Mouse (Mus musculus): Measurements from ENCODE around the gene Hexb.

Hexb gene

GRCm38 (mm10) chr13:97224341-97224982 is 26.3 kb upstream of the Hexb start:
- DNase-seq (ENCODE audit: low spot score in 2 of 2) = no peak

GRCm38 (mm10) chr13:97223856-97224255 is 25.7 kb upstream of the Hexb start:
- DNase-seq (ENCODE audit: low spot score in 2 of 2) = no peak

GRCm38 (mm10) chr13:97220022-97220421 is 21.9 kb upstream of the Hexb start:
- DNase-seq (ENCODE audit: low spot score in 2 of 2) = no peak

- no peak for DNase-seq (ENCODE audit: low spot score in 2 of 2)
Measured at GRCm38 (mm10) chr13:97216196-97216595, 18.0 kb upstream of the Hexb start.

- DNase-seq (ENCODE audit: low spot score in 2 of 2) = no peak
Measured at GRCm38 (mm10) chr13:97215563-97215962, 17.4 kb upstream of the Hexb start.

GRCm38 (mm10) chr13:97214583-97215268 is 16.6 kb upstream of the Hexb start:
- no peak for DNase-seq (ENCODE audit: low spot score in 2 of 2)

GRCm38 (mm10) chr13:97208500-97209010 is 10.4 kb upstream of the Hexb start:
- DNase-seq (ENCODE audit: low spot score in 2 of 2) = no peak

- no peak for DNase-seq (ENCODE audit: low spot score in 2 of 2)
Measured at GRCm38 (mm10) chr13:97208112-97208478, 9.9 kb upstream of the Hexb start.

GRCm38 (mm10) chr13:97207472-97208111 is 9.4 kb upstream of the Hexb start:
- no peak for DNase-seq (ENCODE audit: low spot score in 2 of 2)

- no peak for DNase-seq (ENCODE audit: low spot score in 2 of 2)
Measured at GRCm38 (mm10) chr13:97206046-97206445, 7.9 kb upstream of the Hexb start.

GRCm38 (mm10) chr13:97205052-97205701 is 7.0 kb upstream of the Hexb start:
- DNase-seq (ENCODE audit: low spot score in 2 of 2) = peak; percentile 72 to 73

GRCm38 (mm10) chr13:97201896-97202295 is 3.7 kb upstream of the Hexb start:
- DNase-seq (ENCODE audit: low spot score in 2 of 2) = no peak

- DNase-seq (ENCODE audit: low spot score in 2 of 2) = no peak
Measured at GRCm38 (mm10) chr13:97201076-97201475, 2.9 kb upstream of the Hexb start.

GRCm38 (mm10) chr13:97199123-97199522 is 966 bp upstream of the Hexb start:
- no peak for DNase-seq (ENCODE audit: low spot score in 2 of 2)

- no peak for DNase-seq (ENCODE audit: low spot score in 2 of 2)
Measured at GRCm38 (mm10) chr13:97196925-97197218, 1.3 kb downstream of the Hexb start.

- no peak for DNase-seq (ENCODE audit: low spot score in 2 of 2)
Measured at GRCm38 (mm10) chr13:97196186-97196924, 1.8 kb downstream of the Hexb start.

GRCm38 (mm10) chr13:97193420-97193819 is 4.7 kb downstream of the Hexb start:
- no peak for DNase-seq (ENCODE audit: low spot score in 2 of 2)

- DNase-seq (ENCODE audit: low spot score in 2 of 2) = no peak
Measured at GRCm38 (mm10) chr13:97192649-97193048, 5.5 kb downstream of the Hexb start.

- DNase-seq (ENCODE audit: low spot score in 2 of 2) = no peak
Measured at GRCm38 (mm10) chr13:97187693-97188092, 10.5 kb downstream of the Hexb start.

GRCm38 (mm10) chr13:97186346-97186745 is 11.8 kb downstream of the Hexb start:
- no peak for DNase-seq (ENCODE audit: low spot score in 2 of 2)

- no peak for DNase-seq (ENCODE audit: low spot score in 2 of 2)
Measured at GRCm38 (mm10) chr13:97184656-97185055, 13.5 kb downstream of the Hexb start.

- no peak for DNase-seq (ENCODE audit: low spot score in 2 of 2)
Measured at GRCm38 (mm10) chr13:97184168-97184567, 14.0 kb downstream of the Hexb start.

Measured in frontal cortex, postnatal 25 days (tissue).